8 mouse cellular contexts compared by ENCODE assay signal in the genomic region with DNA sequence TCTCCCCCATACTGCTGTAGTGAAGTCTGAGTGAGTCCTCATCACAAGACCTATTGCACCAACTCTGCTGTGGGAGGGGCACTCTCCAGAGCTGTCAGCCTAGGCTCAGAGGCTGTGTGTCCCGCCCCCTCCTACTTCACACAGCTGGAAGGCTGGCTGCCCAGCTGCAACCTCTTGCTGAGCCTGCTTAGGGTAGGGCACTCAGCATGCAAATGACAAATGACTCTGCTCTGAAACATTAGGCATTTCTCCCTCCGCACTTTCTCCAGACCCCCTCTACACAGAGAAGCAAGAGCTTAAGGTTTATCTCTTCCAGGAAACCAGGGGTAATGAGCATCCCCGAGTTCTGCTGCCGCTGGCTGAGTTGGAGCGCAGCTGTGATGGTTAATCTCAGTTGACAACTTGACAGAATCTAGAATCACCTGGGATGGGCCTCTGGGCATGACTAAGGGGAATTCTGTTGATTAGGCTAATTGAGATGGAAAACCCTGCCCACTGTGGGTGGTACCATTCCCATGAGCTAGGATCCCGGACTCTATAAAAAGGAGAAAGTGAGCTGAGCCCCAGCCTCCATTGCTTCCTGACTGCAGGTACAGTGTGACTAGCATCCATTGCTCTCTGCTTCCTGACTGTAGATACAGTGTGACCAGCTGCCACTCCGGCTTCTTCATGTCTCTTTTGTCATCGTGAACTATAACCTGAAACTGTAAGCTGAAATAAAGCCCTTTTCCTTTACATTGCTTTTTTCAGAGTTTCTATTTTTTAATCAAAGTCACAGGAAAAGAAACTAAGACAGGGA.
DNase-seq lines count a peak whose midpoint lies in the region; ATAC-seq and TF ChIP-seq lines count a peak whose summit lies in the region.

No protein-coding gene starts in this region.

- no peak overlapping the region for H3K9ac ChIP-seq in forebrain, embryonic 15.5 days (replicated peaks)
- H3K9ac ChIP-seq in midbrain, embryonic 14.5 days (replicated peaks; ENCODE audit: low read length): no peak overlapping the region

- H3K27me3 ChIP-seq in forebrain, embryonic 15.5 days: no peaks in the 10 kb centered on the region; the same call in 1 of the 2 replicates
- H3K27me3 ChIP-seq in limb, embryonic 10.5 days (ENCODE audit: low read depth, poor library complexity, severe bottlenecking): peaks cover 77% of the 10 kb centered on the region
- no peaks in the 10 kb centered on the region for H3K27me3 ChIP-seq in midbrain, embryonic 14.5 days (ENCODE audit: control insufficient read depth, insufficient read depth, low read length)

- no peaks in the 10 kb centered on the region for H3K36me3 ChIP-seq in forebrain, embryonic 15.5 days
- no peaks in the 10 kb centered on the region for H3K36me3 ChIP-seq in limb, embryonic 10.5 days
- H3K36me3 ChIP-seq in midbrain, embryonic 14.5 days (ENCODE audit: control insufficient read depth, insufficient read depth, low read length): no peaks in the 10 kb centered on the region

- no peak overlapping the region for H3K4me2 ChIP-seq in forebrain, embryonic 15.5 days (replicated peaks)
- H3K4me2 ChIP-seq in midbrain, embryonic 14.5 days (ENCODE audit: low read length): no peak overlapping the region

- no peak overlapping the region for H3K4me3 ChIP-seq in forebrain, embryonic 15.5 days
- no peak overlapping the region for H3K4me3 ChIP-seq in limb, embryonic 10.5 days
- no peak overlapping the region for H3K4me3 ChIP-seq in midbrain, embryonic 14.5 days (replicated peaks; ENCODE audit: low read depth, low read length)
- no peak overlapping the region for H3K4me3 ChIP-seq in layer of hippocampus, adult 2 months

- no peak for TF ChIP-seq CTCF in layer of hippocampus, adult 2 months (conservative IDR thresholded peaks at IDR 0.05)

- H3K27ac ChIP-seq in forebrain, embryonic 15.5 days (replicated peaks): 0 out of 2 replicates have a peak overlapping the region, but pooled peaks have one; percentile 29
- H3K27ac ChIP-seq in limb, embryonic 10.5 days: no peak overlapping the region
- H3K27ac ChIP-seq in midbrain, embryonic 14.5 days (replicated peaks; ENCODE audit: low read depth, low read length): no peak overlapping the region
- H3K27ac ChIP-seq in layer of hippocampus, adult 2 months: no peak overlapping the region

- peak; percentile 80 for DNase-seq in layer of hippocampus, adult 9-11 months
- DNase-seq in layer of hippocampus, adult 9-10 months (ENCODE audit: low spot score): no peak
- DNase-seq in adipocyte (ENCODE audit: low spot score): peak; percentile 90
- peak; percentile 51 for DNase-seq in limb, embryonic 10.5 days (ENCODE audit: low spot score)
- peak; percentile 41 for DNase-seq in midbrain, embryonic 14.5 days
- DNase-seq in Muller cell, postnatal 12 days (ENCODE audit: inconsistent ontology term): no peak
- no peak for DNase-seq in layer of hippocampus, adult 2 months (ENCODE audit: low spot score in 2 of 2)

- WGBS in forebrain, embryonic 15.5 days: 37% methylated on average over 8 of the region's 8 CpGs
- 26% methylated on average over 8 of the region's 8 CpGs for WGBS in limb, embryonic 10.5 days
- 28% methylated on average over 8 of the region's 8 CpGs for WGBS in midbrain, embryonic 14.5 days

- H3K9me3 ChIP-seq in forebrain, embryonic 15.5 days: no peaks in the 10 kb centered on the region
- H3K9me3 ChIP-seq in limb, embryonic 10.5 days (replicated peaks): no peaks in the 10 kb centered on the region
- H3K9me3 ChIP-seq in midbrain, embryonic 14.5 days (ENCODE audit: control insufficient read depth, low read length): no peaks in the 10 kb centered on the region

- ATAC-seq in forebrain, embryonic 15.5 days (replicated peaks): peak; percentile 37
- ATAC-seq in midbrain, embryonic 14.5 days (ENCODE audit: low FRiP score, low TSS enrichment): no peak

- H3K4me1 ChIP-seq in forebrain, embryonic 15.5 days: peaks cover 25% of the 10 kb centered on the region
- H3K4me1 ChIP-seq in limb, embryonic 10.5 days: peaks cover 16% of the 10 kb centered on the region
- peaks cover 16% of the 10 kb centered on the region for H3K4me1 ChIP-seq in midbrain, embryonic 14.5 days (ENCODE audit: control insufficient read depth, insufficient read depth, low read length)

Comparison
In these comparisons a context has a peak if more than half of its experiments do, and no peak if none do; other contexts are left out.
1. DNase-seq: peak in layer of hippocampus, adult 9-11 months (single experiment), adipocyte (single experiment), limb, embryonic 10.5 days (single experiment) and midbrain, embryonic 14.5 days (single experiment); none in layer of hippocampus, adult 9-10 months (single experiment), Muller cell, postnatal 12 days (single experiment) and layer of hippocampus, adult 2 months (0 of 2).